Mouse (Mus musculus) liver, embryonic 15.5 days (tissue): ENCODE results near the gene Atp10a. TPM values are rescaled to one million over a fixed set of nuclear protein-coding genes. Genes with fewer than 3 reads are reported as not detected.

ENCODE experiments used
- ATAC-seq: fragments of 200-750 bp; cut with Nextera tagmentation; 2 replicates; pipeline ENCODE4 v1.8.0; 2017; ENCODE audit warnings: moderate number of reproducible peaks, mild to moderate bottlenecking, moderate library complexity; ENCODE audit not compliant: insufficient read depth
- H3K27ac ChIP-seq: fragments of 300-500 bp; sonication (generic); replicated peaks from 2 replicates; pipeline ENCODE4 v1.5.1; 2015; ENCODE audit warnings: mild to moderate bottlenecking, inconsistent platforms
- H3K27me3 ChIP-seq: fragments of 300-500 bp; sonication (generic); 2 replicates; pipeline ENCODE4 v1.6.1; 2015; ENCODE audit warnings: mild to moderate bottlenecking, inconsistent platforms
- H3K36me3 ChIP-seq: fragments of 300-500 bp; sonication (generic); replicated peaks from 2 replicates; pipeline ENCODE4 v1.6.1; 2015; ENCODE audit warnings: moderate library complexity, mild to moderate bottlenecking, inconsistent platforms
- H3K4me1 ChIP-seq: fragments of 300-500 bp; sonication (generic); replicated peaks from 2 replicates; pipeline ENCODE4 v1.6.1; 2015; ENCODE audit warnings: inconsistent platforms
- H3K4me2 ChIP-seq: fragments of 300-500 bp; sonication (generic); 2 replicates; pipeline ENCODE4 v1.6.1; 2015; ENCODE audit warnings: moderate library complexity, mild to moderate bottlenecking, inconsistent platforms
- H3K4me3 ChIP-seq: fragments of 300-500 bp; sonication (generic); replicated peaks from 2 replicates; pipeline ENCODE4 v1.5.1; 2015; ENCODE audit warnings: mild to moderate bottlenecking, inconsistent platforms
- H3K9ac ChIP-seq: fragments of 300-500 bp; sonication (generic); 2 replicates; pipeline ENCODE4 v1.6.1; 2015; ENCODE audit warnings: moderate library complexity, mild to moderate bottlenecking, inconsistent platforms
- H3K9me3 ChIP-seq: fragments of 300-500 bp; sonication (generic); replicated peaks from 2 replicates; pipeline ENCODE4 v1.6.1; 2016; ENCODE audit warnings: inconsistent platforms
- WGBS: fragments of 180-500 bp; shearing (Covaris S2); methylation state at CpG from one replicate; pipeline ENCODE4 v1.1.7; 2015; ENCODE audit warnings: mixed read lengths; ENCODE audit not compliant: insufficient replicate concordance; 5-methylcytosine and 5-hydroxymethylcytosine counted together
- polyA plus RNA-seq: library from polyadenylated mRNA; unstranded; fragments of >200 nt; fragmentation: Nextera tagmentation; extraction: Ambion mirVana; gene quantifications from 2 replicates; pipeline ENCODE4 v1.2.1, GENCODE M21; 2015

The Atp10a gene
- polyA plus RNA-seq, 1 experiment from 2014 or later: 0.66 TPM

GRCm38 (mm10) chr7:58740842-58741241, 84.9 kb downstream of the Atp10a start:
- H3K9me3 ChIP-seq: no peaks in the 10 kb centered on the region
- no peak for ATAC-seq
- H3K4me3 ChIP-seq: no peak overlapping the region
- no peak overlapping the region for H3K4me2 ChIP-seq
- H3K4me1 ChIP-seq: no peaks in the 10 kb centered on the region
- 35% methylated on average over 4 of the region's 4 CpGs for WGBS
- no peak overlapping the region for H3K27ac ChIP-seq
- H3K27me3 ChIP-seq: no peaks in the 10 kb centered on the region
- H3K36me3 ChIP-seq: no peaks in the 10 kb centered on the region
- H3K9ac ChIP-seq: no peak overlapping the region

GRCm38 (mm10) chr7:58742009-58742408, 86.0 kb downstream of the Atp10a start:
- Histone ChIP-seq H3K9ac (no peak overlapping the region), H3K4me2 (no peak overlapping the region), H3K27me3 (no peaks in the 10 kb centered on the region), H3K9me3 (no peaks in the 10 kb centered on the region), H3K4me3 (no peak overlapping the region), H3K27ac (no peak overlapping the region), H3K36me3 (no peaks in the 10 kb centered on the region), H3K4me1 (no peaks in the 10 kb centered on the region)
- 15% methylated on average over 4 of the region's 4 CpGs for WGBS
- no peak for ATAC-seq

- Histone ChIP-seq H3K9ac (no peak overlapping the region), H3K9me3 (no peaks in the 10 kb centered on the region), H3K36me3 (no peaks in the 10 kb centered on the region), H3K4me2 (no peak overlapping the region), H3K27ac (no peak overlapping the region), H3K4me3 (no peak overlapping the region), H3K27me3 (no peaks in the 10 kb centered on the region), H3K4me1 (no peaks in the 10 kb centered on the region)
- WGBS: 22% methylated on average over 1 of the region's 1 CpGs
- ATAC-seq: no peak
Measured at GRCm38 (mm10) chr7:58742648-58743047, 86.7 kb downstream of the Atp10a start.

GRCm38 (mm10) chr7:58743362-58744320, 87.7 kb downstream of the Atp10a start:
- Histone ChIP-seq H3K27ac (no peak overlapping the region), H3K27me3 (no peaks in the 10 kb centered on the region), H3K9me3 (no peaks in the 10 kb centered on the region), H3K4me3 (no peak overlapping the region), H3K36me3 (no peaks in the 10 kb centered on the region), H3K4me2 (no peak overlapping the region), H3K9ac (no peak overlapping the region), H3K4me1 (no peaks in the 10 kb centered on the region)
- no peak for ATAC-seq
- 32% methylated on average over 4 of the region's 4 CpGs for WGBS

GRCm38 (mm10) chr7:58746817-58747216, 90.9 kb downstream of the Atp10a start:
- no peak overlapping the region for H3K9ac ChIP-seq
- no peaks in the 10 kb centered on the region for H3K36me3 ChIP-seq
- no peaks in the 10 kb centered on the region for H3K27me3 ChIP-seq
- no peaks in the 10 kb centered on the region for H3K4me1 ChIP-seq
- no peaks in the 10 kb centered on the region for H3K9me3 ChIP-seq
- no peak overlapping the region for H3K4me3 ChIP-seq
- no peak overlapping the region for H3K4me2 ChIP-seq
- no peak overlapping the region for H3K27ac ChIP-seq
- ATAC-seq: no peak
- 40% methylated on average over 5 of the region's 5 CpGs for WGBS

- WGBS: 69% methylated on average over 6 of the region's 6 CpGs
- H3K9ac ChIP-seq: no peak overlapping the region
- H3K27ac ChIP-seq: no peak overlapping the region
- no peaks in the 10 kb centered on the region for H3K9me3 ChIP-seq
- H3K27me3 ChIP-seq: no peaks in the 10 kb centered on the region
- no peak overlapping the region for H3K4me3 ChIP-seq
- H3K36me3 ChIP-seq: no peaks in the 10 kb centered on the region
- H3K4me2 ChIP-seq: no peak overlapping the region
- ATAC-seq: no peak
- H3K4me1 ChIP-seq: no peaks in the 10 kb centered on the region
Measured at GRCm38 (mm10) chr7:58749904-58750612, 94.1 kb downstream of the Atp10a start.

GRCm38 (mm10) chr7:58752041-58752440, 96.1 kb downstream of the Atp10a start:
- Histone ChIP-seq H3K4me2 (no peak overlapping the region), H3K4me1 (no peaks in the 10 kb centered on the region), H3K27me3 (no peaks in the 10 kb centered on the region), H3K36me3 (no peaks in the 10 kb centered on the region), H3K9ac (no peak overlapping the region), H3K9me3 (no peaks in the 10 kb centered on the region), H3K27ac (no peak overlapping the region), H3K4me3 (no peak overlapping the region)
- ATAC-seq: no peak
- 63% methylated on average over 5 of the region's 5 CpGs for WGBS

GRCm38 (mm10) chr7:58754076-58754475, 98.1 kb downstream of the Atp10a start:
- WGBS: 59% methylated on average over 1 of the region's 1 CpGs
- no peak for ATAC-seq
- Histone ChIP-seq H3K4me3 (no peak overlapping the region), H3K9me3 (no peaks in the 10 kb centered on the region), H3K27ac (no peak overlapping the region), H3K4me1 (no peaks in the 10 kb centered on the region), H3K4me2 (no peak overlapping the region), H3K36me3 (no peaks in the 10 kb centered on the region), H3K9ac (no peak overlapping the region), H3K27me3 (no peaks in the 10 kb centered on the region)

- no peak overlapping the region for H3K4me3 ChIP-seq
- no peaks in the 10 kb centered on the region for H3K36me3 ChIP-seq
- no peaks in the 10 kb centered on the region for H3K27me3 ChIP-seq
- H3K9me3 ChIP-seq: no peaks in the 10 kb centered on the region
- ATAC-seq: no peak
- 55% methylated on average over 4 of the region's 4 CpGs for WGBS
- no peaks in the 10 kb centered on the region for H3K4me1 ChIP-seq
- no peak overlapping the region for H3K9ac ChIP-seq
- H3K27ac ChIP-seq: no peak overlapping the region
- no peak overlapping the region for H3K4me2 ChIP-seq
Measured at GRCm38 (mm10) chr7:58754536-58754935, 98.6 kb downstream of the Atp10a start.

- no peak overlapping the region for H3K4me3 ChIP-seq
- no peaks in the 10 kb centered on the region for H3K36me3 ChIP-seq
- H3K4me1 ChIP-seq: no peaks in the 10 kb centered on the region
- no peaks in the 10 kb centered on the region for H3K27me3 ChIP-seq
- no peak overlapping the region for H3K9ac ChIP-seq
- ATAC-seq: no peak
- H3K27ac ChIP-seq: no peak overlapping the region
- no peak overlapping the region for H3K4me2 ChIP-seq
- no peaks in the 10 kb centered on the region for H3K9me3 ChIP-seq
Measured at GRCm38 (mm10) chr7:58755083-58755482, 99.1 kb downstream of the Atp10a start.

GRCm38 (mm10) chr7:58755846-58756245, 99.9 kb downstream of the Atp10a start:
- H3K4me3 ChIP-seq: no peak overlapping the region
- H3K9ac ChIP-seq: no peak overlapping the region
- WGBS: 36% methylated on average over 1 of the region's 1 CpGs
- H3K4me2 ChIP-seq: no peak overlapping the region
- H3K36me3 ChIP-seq: no peaks in the 10 kb centered on the region
- no peak overlapping the region for H3K27ac ChIP-seq
- no peaks in the 10 kb centered on the region for H3K9me3 ChIP-seq
- no peaks in the 10 kb centered on the region for H3K4me1 ChIP-seq
- no peak for ATAC-seq
- H3K27me3 ChIP-seq: no peaks in the 10 kb centered on the region
